Mouse (Mus musculus): ENCODE measurements around the gene Ints1.

The Ints1 gene

DNA sequence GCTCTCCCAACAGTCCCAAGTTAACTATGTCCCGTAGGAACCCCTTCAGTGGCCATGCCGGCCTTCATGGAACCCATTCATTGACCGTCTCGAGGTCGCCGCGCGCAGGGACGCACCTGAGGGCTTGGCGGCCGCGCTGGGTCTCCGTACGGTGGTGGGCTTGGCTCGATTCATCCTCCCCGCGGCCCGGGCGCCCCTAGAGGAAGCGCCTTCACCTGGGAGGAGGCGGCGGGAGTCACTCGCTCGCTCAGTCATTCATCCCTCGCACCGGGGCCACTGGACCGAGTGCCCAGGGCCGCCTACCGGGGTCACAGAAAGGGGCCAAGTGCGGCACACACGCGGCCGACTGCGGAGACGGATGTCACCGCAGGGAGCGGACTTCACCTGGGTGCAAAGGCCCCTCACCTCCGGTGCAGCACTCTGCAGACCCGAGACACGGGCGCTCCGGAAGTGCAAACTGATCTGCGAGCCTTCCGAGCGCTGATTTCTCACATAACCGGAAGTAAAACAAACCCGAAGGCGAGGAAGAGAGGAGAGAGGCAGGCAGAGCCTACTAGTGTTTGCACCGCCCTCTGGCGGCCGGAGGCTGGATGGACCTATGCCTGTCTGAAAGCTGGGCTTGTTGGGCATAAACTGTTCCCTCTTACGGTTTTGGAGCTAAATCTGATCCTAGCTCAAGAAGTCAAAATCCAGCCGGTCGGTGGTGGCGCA lies at the start of gene Ints1:
Gene Ints1, minus strand, starts transcription at position 459 of the 711 bp plus-strand sequence.
- peak; percentile 95 to 97 for DNase-seq (ENCODE audit: low spot score in 2 of 2)

DNA sequence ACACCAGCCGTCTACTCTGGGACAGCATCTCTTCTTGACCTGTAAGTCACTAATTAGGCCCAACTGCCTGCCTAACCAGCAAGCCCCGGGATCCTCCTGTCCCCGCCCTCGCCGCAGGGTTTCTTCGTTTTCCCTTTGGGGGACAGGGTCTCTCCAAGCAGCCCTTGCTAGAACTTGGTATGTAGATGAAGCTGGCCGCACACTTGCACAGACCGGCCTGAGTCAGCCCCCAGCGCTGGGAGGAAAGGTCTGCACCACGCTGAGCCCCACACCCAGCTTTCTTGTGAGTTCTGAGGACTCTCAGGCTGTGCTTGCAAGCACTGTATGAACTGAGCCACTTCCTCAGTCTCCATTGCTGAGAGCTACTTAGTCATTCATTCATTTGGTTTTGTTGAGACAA lies 49.1 kb upstream of the Ints1 start:
- no peak for DNase-seq (ENCODE audit: low spot score in 2 of 2)

- DNase-seq (ENCODE audit: low spot score in 2 of 2): no peak
Measured at GRCm38 (mm10) chr5:139821466-139822459, 46.3 kb upstream of the Ints1 start.

GRCm38 (mm10) chr5:139819538-139820181 lies 44.2 kb upstream of the Ints1 start, which contains the start of gene Tmem184a:
TSS of gene Tmem184a (minus strand) at chr5:139819917.
- DNase-seq (ENCODE audit: low spot score in 2 of 2): no peak

DNA sequence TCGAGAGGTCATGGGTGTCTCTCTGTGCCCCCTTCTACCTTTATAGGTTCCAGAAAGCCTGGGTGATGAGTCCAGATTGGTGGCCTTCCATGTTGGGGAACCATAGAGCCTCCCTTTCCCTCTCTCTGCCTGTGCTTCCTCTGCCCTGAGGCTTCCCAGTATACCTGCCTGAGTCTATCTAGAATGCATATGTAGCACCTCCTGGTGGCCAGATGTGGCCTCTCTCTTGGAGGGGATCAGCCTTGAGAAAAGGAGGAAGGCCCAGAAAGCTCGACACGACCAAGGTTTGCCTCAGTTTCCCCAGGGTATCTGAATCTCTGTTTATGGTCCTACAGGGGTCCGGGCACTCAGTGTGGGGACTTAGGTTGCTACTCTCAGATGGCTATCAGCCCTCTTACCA lies 43.3 kb upstream of the Ints1 start:
- peak; percentile 67 to 78 for DNase-seq (ENCODE audit: low spot score in 2 of 2)

DNA sequence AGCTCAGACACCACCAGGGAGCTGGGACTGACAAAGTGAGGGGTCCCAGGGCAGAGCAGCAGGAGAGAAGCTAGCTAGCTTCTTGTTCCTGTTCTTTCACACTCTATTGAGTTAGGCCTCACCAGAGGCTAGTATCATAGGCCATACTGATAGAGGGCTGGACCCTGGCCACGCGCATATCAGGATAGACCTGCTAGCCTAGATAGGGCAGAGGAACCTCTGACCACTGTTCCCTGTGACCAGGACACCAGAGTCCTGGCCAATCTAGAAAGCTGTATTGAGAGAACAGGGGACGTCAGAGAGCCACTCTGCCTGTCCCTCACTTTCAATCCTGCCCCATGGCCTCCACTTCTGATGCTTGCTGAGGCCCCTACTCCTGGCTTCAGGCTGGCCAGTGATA lies 42.6 kb upstream of the Ints1 start:
- no peak for DNase-seq (ENCODE audit: low spot score in 2 of 2)

- DNase-seq (ENCODE audit: low spot score in 2 of 2): no peak
Measured at GRCm38 (mm10) chr5:139817292-139817691, 41.8 kb upstream of the Ints1 start.

- DNase-seq (ENCODE audit: low spot score in 2 of 2): no peak
Measured at GRCm38 (mm10) chr5:139816445-139816844, 41.0 kb upstream of the Ints1 start.

GRCm38 (mm10) chr5:139815964-139816363 lies 40.5 kb upstream of the Ints1 start:
- no peak for DNase-seq (ENCODE audit: low spot score in 2 of 2)

DNA sequence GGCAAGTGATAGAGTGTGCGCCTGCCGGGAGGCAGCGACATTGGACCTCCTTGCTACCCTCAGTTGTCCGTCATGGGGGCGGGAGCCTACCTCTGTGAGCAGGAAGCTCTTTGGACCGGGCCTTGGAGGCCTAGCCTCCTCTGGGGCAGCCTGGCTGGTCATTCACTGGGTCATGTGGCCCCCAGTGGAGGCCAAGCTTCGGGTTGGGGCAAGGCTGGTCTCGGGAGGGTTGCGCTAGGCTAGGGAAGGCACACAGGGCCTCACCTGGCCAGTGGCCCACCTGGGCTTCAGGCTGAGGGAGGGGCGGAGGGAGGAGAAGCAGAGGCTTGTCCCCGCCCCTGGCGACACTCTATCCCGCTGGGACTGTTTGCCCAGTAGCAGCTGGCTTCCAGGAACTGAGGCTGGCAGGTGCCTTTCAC lies 38.5 kb upstream of the Ints1 start:
- no peak for DNase-seq (ENCODE audit: low spot score in 2 of 2)

DNA sequence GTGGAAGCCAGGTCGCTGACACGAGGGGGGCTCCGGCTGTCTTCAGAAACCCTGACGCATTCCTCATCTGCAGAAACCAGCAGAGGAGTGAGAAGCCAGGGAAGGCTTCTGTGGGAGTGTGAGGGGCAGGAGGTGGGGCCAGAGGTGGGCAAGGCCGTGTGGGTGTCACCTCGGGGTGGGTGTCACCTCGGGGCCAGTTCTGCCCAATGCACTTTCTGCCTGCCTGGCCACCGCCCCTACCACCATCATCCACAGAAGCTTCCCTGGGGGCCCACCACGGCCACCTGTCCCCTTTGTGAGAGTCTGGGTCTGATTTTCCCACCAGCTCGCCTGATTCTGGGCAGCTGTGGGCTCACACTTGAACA lies 37.6 kb upstream of the Ints1 start:
- DNase-seq (ENCODE audit: low spot score in 2 of 2): no peak

DNA sequence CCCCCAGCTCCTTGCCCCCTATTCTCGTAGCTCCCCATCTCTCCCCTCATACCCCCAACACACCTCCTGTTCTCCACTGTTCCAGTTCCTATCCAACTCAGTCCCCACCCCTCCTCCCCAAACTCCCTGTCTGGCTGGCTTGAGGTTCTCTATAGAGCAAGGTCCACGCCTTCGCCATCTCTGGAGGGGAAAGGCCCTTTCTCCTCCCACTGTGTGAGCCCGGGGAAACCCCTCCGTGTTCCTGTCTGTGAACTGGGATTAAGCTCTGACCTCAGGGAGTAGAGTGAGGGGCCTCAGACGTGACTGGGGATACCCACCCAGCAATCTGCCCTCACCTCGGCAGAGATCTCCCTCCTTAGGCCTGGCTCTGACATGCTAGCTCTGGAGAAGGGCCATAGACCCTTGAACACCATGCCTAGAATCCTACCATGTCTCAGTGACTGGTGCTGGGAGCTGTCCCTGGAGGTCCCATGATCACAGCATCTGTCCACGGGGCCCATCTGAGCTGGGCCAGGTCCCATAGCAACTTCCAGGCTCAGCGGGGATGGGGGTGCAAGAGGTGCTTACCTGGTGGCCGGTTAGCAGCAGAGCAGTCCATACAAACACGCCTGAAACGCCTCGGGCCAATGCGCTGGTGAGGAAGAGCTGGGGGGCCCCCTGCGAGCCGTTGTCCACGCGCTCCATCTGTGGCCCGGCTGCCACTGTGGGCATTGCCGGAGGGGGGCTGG lies 37.1 kb upstream of the Ints1 start:
- DNase-seq (ENCODE audit: low spot score in 2 of 2): no peak

GRCm38 (mm10) chr5:139811677-139812397 lies 36.4 kb upstream of the Ints1 start:
- no peak for DNase-seq (ENCODE audit: low spot score in 2 of 2)

- DNase-seq (ENCODE audit: low spot score in 2 of 2): no peak
Measured at GRCm38 (mm10) chr5:139809397-139809796, 33.9 kb upstream of the Ints1 start.

GRCm38 (mm10) chr5:139805924-139806323 lies 30.4 kb upstream of the Ints1 start:
- no peak for DNase-seq (ENCODE audit: low spot score in 2 of 2)

GRCm38 (mm10) chr5:139804573-139805111 lies 29.2 kb upstream of the Ints1 start:
- no peak for DNase-seq (ENCODE audit: low spot score in 2 of 2)

DNA sequence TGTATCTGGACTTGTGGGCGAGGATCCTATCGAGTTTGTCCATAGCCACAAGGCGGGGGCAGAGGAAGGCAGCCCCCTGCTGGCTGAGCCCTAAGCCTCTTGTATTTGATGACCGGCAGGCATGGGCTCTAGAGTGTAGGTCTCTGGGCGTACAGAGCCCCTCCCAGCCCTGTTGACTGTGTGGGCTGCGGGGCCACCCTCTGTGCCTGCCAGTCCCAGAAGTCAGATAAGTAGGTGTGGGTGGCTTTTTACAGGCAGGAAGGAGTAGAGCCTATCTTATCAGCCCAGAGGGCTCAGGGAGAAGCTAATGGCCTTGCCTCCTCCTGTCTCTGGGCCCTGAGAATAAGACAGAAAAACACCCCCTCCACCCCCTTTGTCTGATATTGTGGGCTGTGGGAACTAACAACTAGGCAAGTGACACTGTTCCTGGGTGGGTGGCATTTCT lies 28.7 kb upstream of the Ints1 start:
- peak; percentile 43 to 47 for DNase-seq (ENCODE audit: low spot score in 2 of 2)

DNA sequence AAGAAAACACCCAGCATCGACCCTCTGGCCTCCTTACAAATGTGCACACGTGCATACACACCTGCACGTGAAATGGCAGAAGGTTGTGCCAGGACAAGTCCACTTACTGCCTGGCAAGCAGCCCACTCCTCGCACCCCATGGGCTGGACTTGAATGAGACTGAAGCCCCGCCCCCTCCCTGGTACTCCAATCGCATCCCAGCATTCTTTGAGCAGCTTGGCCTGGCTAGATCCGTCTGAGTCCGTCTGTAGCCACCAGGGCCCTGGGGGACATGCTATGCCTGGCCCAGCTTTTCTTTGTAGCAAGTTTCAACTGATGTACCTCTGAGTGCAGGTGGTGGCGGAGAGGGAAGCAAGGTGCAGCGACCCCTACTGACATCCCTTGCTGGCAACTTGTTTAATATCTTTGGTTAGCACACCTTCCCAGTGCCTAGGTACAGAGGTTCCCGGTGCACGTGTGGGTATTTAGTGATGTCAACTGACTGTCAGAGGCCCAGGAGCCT lies 28.2 kb upstream of the Ints1 start:
- peak; percentile 60 to 62 for DNase-seq (ENCODE audit: low spot score in 2 of 2)

GRCm38 (mm10) chr5:139803165-139803564 lies 27.7 kb upstream of the Ints1 start:
- no peak for DNase-seq (ENCODE audit: low spot score in 2 of 2)

DNA sequence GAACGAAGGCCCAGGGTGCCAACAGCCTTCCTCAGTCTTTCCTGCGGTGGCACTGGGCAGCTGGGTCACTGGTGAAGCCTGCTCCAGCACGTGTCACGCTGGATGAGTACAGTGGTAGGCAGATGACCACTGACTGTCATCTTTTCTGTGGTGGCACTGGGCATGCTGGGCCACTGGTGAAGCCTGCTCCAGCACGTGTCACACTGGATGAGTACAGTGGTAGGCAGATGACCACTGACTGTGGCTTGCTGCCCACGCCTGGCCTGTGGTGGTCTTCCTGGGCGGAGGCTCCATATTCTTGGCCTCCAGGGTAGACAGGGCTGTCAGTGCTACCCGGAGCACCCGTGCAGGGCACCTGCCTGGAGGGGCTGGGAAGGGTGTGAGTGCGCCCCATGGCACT lies 26.4 kb upstream of the Ints1 start:
- no peak for DNase-seq (ENCODE audit: low spot score in 2 of 2)

Measured in spleen, postnatal 14 days (tissue).